Mouse (Mus musculus) lung, postnatal 4 days (tissue): ENCODE measurements at regions not wholly inside any gene's neighbourhood (a gene's known extent, or its start where the extent isn't known, plus 50 kb on each side); places are given as distances from the start of the nearest gene placed in this dataset.

ENCODE experiments used
- DNase-seq, 2 experiments: peaks; one replicate each; pipeline ENCODE4 v3.0.0; 2021

- no peak for DNase-seq
Measured at GRCm38 (mm10) chr6:84514623-84515022, 79.1 kb downstream of the Cyp26b1 start.

- no peak for DNase-seq
Measured at GRCm38 (mm10) chr6:84508598-84508997, 85.1 kb downstream of the Cyp26b1 start.

GRCm38 (mm10) chr6:84506675-84507074 lies 87.0 kb downstream of the Cyp26b1 start:
- no peak for DNase-seq

GRCm38 (mm10) chr6:84500255-84500886 lies 93.3 kb downstream of the Cyp26b1 start:
- no peak for DNase-seq

GRCm38 (mm10) chr6:84498076-84498475 lies 95.6 kb downstream of the Cyp26b1 start:
- no peak for DNase-seq

- DNase-seq, result no peak
Measured at GRCm38 (mm10) chr6:84493676-84494075, 100.0 kb downstream of the Cyp26b1 start.

GRCm38 (mm10) chr6:84493169-84493568 lies 100.5 kb downstream of the Cyp26b1 start:
- DNase-seq, result peak in 1 of 2 experiments; percentile 7

- no peak for DNase-seq
Measured at GRCm38 (mm10) chr6:84492594-84492993, 101.1 kb downstream of the Cyp26b1 start.

GRCm38 (mm10) chr6:84491106-84491505 lies 102.6 kb downstream of the Cyp26b1 start:
- DNase-seq, result no peak

GRCm38 (mm10) chr6:84481205-84481604 lies 112.5 kb downstream of the Cyp26b1 start:
- no peak for DNase-seq

- DNase-seq, result no peak
Measured at GRCm38 (mm10) chr6:84477072-84477471, 116.6 kb downstream of the Cyp26b1 start.

GRCm38 (mm10) chr6:84476466-84476865 lies 117.2 kb downstream of the Cyp26b1 start:
- peak; percentile 28 to 50 for DNase-seq

GRCm38 (mm10) chr6:84474835-84475234 lies 118.9 kb downstream of the Cyp26b1 start:
- no peak for DNase-seq

GRCm38 (mm10) chr6:84473171-84473570 lies 120.5 kb downstream of the Cyp26b1 start:
- no peak for DNase-seq

GRCm38 (mm10) chr6:84472287-84472686 lies 121.4 kb downstream of the Cyp26b1 start:
- no peak for DNase-seq

- DNase-seq, result no peak
Measured at GRCm38 (mm10) chr6:84467319-84467718, 126.4 kb downstream of the Cyp26b1 start.

- DNase-seq, result no peak
Measured at GRCm38 (mm10) chr6:84466223-84466622, 127.5 kb downstream of the Cyp26b1 start.

- no peak for DNase-seq
Measured at GRCm38 (mm10) chr6:84465596-84465995, 128.1 kb downstream of the Cyp26b1 start.

GRCm38 (mm10) chr6:84463592-84464367 lies 129.9 kb downstream of the Cyp26b1 start:
- DNase-seq, result no peak

- DNase-seq, result no peak
Measured at GRCm38 (mm10) chr6:84456803-84457202, 136.9 kb downstream of the Cyp26b1 start.

- no peak for DNase-seq
Measured at GRCm38 (mm10) chr6:84445093-84445492, 148.6 kb downstream of the Cyp26b1 start.

- no peak for DNase-seq
Measured at GRCm38 (mm10) chr6:84442667-84443066, 151.0 kb downstream of the Cyp26b1 start.

- no peak for DNase-seq
Measured at GRCm38 (mm10) chr6:84441721-84442480, 151.8 kb downstream of the Cyp26b1 start.

- DNase-seq, result no peak
Measured at GRCm38 (mm10) chr6:84436716-84437115, 157.0 kb downstream of the Cyp26b1 start.
